Mouse (Mus musculus): Measurements from ENCODE around the gene Aldh3b1.

Aldh3b1 gene

DNA sequence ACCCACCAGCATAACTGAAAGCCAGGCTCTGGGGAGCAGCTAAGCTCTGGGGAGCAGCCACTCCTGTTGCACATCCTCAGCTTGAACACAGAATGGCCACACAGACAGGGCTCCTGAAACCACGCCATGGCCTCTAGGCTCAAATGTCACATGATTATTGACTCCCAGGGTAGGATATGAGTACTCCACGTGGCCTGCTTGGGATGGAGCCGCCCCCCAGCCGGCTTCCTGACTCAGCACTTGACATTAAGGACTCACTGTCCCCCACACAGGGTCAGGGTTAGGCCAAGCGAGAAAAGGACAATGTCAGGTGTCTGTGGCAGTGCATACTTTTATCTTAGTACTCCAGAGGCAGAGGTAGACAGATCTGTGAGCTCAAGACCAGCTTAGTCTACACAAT, 19.4 kb downstream of the Aldh3b1 start:
- no peak for DNase-seq

GRCm38 (mm10) chr19:3907876-3908660, 21.5 kb downstream of the Aldh3b1 start:
- no peak for DNase-seq

DNA sequence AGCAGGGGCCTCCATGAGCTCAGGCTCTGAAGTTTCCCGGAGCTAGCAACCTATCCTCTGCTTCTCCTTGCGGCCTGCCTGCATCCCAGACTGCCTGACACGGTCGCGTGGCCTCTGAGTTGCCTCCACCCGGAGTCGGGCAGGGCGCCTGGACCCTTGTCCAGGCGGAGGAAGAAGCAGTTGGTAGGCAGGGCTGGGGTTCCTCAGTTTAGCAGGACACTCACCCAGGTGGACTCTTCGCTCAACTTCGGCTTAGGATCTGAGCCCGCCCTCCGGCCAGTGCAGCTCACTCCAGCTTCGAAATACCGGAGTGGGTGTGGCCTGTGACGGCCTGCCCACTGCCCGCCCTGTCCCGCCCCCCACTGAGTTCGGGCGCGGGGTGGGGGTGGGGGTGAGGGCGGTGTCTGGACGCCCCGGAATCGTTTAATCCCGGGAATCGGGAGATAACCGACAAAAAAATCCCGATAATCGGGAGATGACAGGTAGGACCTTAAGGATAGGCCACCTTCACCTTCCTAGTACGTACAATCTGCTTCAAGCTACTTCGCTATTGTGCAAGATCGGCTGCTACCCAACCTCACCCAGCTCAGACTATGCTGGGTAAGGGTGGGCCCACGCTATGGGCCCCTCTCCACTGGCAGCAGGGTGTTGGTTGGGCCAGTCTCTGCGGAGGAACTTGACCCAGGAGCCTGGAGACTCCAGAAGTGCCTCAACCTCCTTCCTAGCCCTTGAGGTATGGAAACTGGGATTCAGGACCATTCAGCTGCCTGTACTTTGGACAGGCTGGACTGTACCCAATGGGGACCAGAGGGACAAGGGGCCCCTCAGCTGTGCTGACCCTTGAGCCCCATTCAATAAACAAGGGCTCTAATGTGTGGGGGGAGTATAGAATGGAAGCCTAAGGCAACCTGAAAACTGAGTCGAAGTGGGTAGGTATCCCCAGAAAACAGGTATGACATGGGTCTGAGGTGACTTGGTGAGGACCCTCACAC, 22.5 kb downstream of the Aldh3b1 start, which contains the start of gene Tcirg1:
Gene Tcirg1, minus strand, starts transcription at position 339 of the 992 bp plus-strand sequence.
- no peak for DNase-seq

DNA sequence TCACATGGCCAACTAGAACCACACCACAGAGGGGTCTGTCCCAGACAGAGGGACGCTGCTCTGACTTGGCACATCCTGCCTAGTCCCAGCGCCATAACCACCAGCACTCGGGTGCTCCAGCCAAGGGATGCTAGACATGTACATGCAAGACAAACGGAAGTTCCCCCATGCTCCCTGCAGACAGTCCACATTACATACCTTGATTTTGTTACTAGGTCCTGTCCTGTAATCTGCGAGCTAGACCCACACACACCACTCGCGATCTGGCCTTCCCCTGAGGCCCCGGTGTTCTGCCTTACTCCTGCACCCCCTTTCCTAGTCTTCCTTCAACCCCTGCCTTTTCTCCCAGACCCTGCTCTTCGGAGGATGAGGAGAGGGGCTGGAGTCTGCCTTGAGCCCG, 23.3 kb downstream of the Aldh3b1 start:
- DNase-seq = no peak

GRCm38 (mm10) chr19:3905261-3905969, 24.2 kb downstream of the Aldh3b1 start:
- DNase-seq = no peak

- no peak for DNase-seq
These were observed 25.3 kb downstream of the Aldh3b1 start for GRCm38 (mm10) chr19:3904363-3904675.

DNA sequence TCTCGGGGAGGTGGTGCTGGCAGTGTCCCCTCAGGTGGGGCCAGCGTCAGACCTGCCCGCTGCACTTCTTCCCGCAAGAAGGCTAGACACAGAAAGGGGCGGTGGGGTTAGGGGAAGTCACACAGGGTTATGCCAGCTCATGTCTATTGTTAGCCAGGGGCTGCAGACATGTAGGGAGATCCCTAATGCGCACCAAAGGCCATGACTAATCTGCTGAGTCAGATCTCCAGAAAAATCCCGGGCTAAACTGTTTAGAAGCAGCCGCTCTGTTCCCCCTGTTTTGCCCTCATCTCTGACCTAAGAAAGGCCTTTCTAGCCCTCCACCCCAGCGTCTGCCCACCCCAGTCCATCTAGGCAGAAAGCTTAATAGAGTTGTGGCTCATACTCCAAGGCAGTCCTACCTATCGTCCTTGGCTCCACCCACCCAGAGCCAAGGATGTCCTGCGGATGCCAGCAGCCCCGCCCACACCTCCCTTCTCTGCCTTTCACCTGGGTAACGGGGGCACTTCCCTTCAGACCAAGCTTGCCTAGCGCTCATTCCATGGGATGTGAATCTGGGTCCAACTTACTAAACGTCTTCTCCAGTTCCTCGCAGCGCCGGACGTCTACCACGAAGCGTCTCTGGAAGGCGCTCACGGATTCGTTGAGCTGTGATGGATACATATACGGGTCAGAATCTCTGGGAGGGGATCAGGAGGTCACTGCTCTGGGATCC, 25.8 kb downstream of the Aldh3b1 start:
- no peak for DNase-seq

GRCm38 (mm10) chr19:3902966-3903365, 26.6 kb downstream of the Aldh3b1 start:
- no peak for DNase-seq

- no peak for DNase-seq
These were observed 30.0 kb downstream of the Aldh3b1 start for GRCm38 (mm10) chr19:3899618-3900017.

- no peak for DNase-seq
These were observed 30.7 kb downstream of the Aldh3b1 start for GRCm38 (mm10) chr19:3898952-3899351.

GRCm38 (mm10) chr19:3897557-3897956, 32.1 kb downstream of the Aldh3b1 start:
- DNase-seq = no peak

DNA sequence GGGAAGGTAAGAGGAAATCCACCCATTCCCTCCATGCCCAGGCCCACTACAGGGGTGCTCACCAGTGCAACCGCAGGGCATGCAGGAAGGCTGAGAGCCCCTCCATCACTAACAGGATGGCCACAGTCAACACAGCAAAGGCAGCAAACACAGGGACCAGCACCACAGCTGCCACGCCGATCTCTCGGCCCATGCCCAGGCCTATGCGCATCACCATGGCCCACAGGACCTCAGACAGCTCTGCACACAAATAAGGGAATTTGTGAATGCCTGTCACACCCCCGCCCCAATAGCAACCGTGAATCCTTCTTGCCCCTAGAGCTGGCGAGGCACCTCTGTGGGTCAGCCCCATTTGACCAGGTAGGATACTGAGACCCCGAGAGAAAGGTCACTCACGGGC, 33.4 kb downstream of the Aldh3b1 start:
- no peak for DNase-seq

DNA sequence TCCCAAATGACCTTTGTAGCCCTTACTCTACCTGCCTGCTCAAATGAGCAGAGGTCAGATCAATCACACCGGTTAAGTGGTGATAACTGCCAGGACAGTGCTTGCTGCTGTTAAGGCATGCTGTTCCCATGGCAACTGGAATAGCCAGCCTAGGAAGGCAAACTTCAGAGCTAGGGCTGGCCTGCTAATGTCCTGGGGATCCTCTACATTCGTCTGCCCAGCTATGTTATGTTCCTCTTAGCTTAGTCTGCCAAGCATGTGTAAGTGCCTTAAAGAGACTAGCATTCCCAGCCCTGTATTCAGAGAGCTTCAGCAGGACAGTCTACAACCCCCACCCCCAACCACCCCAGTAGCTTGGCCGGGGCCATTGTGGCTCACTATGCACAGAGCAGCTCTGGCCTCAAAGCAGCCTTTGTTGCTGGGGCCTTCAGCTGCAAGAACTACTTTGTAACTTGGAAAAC, 34.4 kb downstream of the Aldh3b1 start:
- DNase-seq = no peak

- no peak for DNase-seq
These were observed 35.3 kb downstream of the Aldh3b1 start for GRCm38 (mm10) chr19:3894294-3894693.

DNA sequence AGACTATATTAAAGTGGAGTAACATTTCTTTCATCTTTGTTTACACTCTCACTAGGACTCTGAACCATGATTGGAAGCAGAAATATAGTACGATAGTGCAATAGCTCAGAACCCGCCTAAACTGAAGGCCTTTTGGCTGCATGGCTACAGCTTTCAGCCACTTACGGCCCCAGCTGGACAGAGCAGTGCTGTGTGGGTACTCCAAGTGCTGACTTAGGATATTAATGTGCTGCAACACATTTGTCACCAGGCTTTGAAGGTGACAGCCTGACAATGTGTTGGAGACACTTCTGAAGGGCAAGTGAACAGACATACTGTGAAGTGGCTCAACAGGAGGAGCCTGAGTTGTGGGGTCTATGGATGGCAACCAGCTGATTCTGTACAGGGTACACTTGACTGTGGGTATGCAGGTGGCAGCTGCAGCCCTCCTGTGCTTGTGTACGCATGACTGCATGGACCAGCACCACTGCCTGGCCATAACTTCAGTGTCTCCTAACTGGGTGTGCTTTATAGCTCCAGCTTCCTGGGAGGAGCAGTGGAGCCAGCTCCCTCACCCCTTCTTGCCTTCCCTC, 36.0 kb downstream of the Aldh3b1 start:
- DNase-seq = no peak

DNA sequence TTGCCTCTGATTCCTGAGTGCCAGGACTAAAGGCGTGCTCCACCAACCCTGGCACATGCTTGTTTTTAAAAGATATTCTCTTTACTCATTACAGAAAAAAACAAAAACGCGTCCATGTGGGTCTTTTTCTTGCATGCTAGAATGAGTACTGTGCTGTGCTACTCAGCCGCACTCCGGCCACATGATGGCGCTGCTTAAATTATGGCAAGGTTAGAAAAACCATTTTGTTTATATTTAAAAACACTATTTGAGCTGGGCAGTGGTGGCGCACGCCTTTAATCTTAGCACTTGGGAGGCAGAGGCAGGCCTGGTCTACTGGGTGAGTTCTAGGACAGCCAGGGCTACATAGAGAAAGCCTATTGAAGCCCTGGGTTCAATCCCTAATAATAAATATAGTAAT, 39.4 kb downstream of the Aldh3b1 start:
- DNase-seq = no peak

GRCm38 (mm10) chr19:3889096-3889495, 40.5 kb downstream of the Aldh3b1 start:
- DNase-seq = no peak

GRCm38 (mm10) chr19:3884325-3884990, 45.1 kb downstream of the Aldh3b1 start:
- DNase-seq = no peak

DNA sequence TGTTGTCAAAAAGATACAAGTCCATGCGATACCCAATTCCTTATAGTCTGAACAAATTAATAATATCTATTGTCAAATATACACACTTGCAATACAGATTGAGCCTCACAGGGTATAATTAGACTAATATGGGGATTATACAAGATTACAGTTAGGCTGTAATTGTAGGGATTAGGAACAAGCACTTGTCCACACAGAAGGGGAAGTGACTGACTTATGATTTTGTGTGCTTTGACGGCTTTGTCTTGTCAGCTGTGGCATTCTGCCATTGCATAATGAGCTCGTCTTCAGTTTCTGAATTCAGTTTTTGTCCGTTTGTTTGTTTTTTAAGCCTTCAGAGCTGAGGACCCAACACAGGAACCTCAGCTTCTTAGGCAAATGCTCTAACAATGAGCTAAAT, 47.4 kb downstream of the Aldh3b1 start:
- no peak for DNase-seq

- no peak for DNase-seq
These were observed 49.4 kb downstream of the Aldh3b1 start for GRCm38 (mm10) chr19:3880054-3880848.

DNA sequence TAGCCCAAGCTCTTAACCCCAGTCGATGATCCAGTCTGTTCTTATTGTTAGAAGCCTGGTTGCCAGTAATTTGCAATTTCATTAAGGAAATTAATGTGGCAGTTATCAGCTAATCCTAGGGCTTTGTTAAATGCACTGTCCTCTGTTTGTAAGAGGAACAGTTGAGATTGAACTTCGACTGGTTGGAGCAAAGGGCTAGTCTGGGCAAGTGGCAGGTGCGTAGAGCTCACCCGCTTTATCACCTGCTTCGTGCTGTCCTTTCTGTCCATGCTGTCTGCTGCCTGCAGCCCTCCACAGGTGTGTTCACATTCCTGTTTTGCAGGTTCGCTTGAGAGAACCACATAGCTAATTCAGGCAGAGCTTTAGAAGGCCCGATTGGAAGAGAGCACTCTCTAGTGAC, 54.6 kb downstream of the Aldh3b1 start:
- no peak for DNase-seq

Measured in cerebellum, adult 8-10 months (tissue).